7 mouse cellular contexts compared by ENCODE assay signal in genomic region chrX:20658026-20658652, GRCm38 (mm10). TPM values are rescaled to one million over a fixed set of nuclear protein-coding genes. Genes with fewer than 3 reads are reported as not detected.
A peak's percentile ranks its signal among the peaks of the same experiment; 100 is the strongest.
DNase-seq lines count a peak whose midpoint lies in the region; ATAC-seq lines count a peak whose summit lies in the region.

TSS of gene Uba1 (plus strand) at chrX:20658326.

- no peaks in the 10 kb centered on the region for H3K4me1 ChIP-seq in intestine, embryonic 16.5 days (ENCODE audit: control insufficient read depth, insufficient read depth, low read length)
- peaks cover 3% of the 10 kb centered on the region; the same call in 1 of the 2 replicates for H3K4me1 ChIP-seq in midbrain, embryonic 11.5 days (ENCODE audit: control insufficient read depth, insufficient read depth, low read length)

- peak within 1 kb of the TSS; percentile 69 for H3K9ac ChIP-seq in intestine, embryonic 16.5 days (ENCODE audit: low read depth, low read length)
- peak within 1 kb of the TSS; percentile 51; the same call in 1 of the 2 replicates for H3K9ac ChIP-seq in midbrain, embryonic 11.5 days (ENCODE audit: low read length)

- peak within 1 kb of the TSS; percentile 65; the same call in 1 of the 2 replicates for H3K27ac ChIP-seq in intestine, embryonic 16.5 days (ENCODE audit: low read length)
- no peak within 1 kb of the TSS for H3K27ac ChIP-seq in midbrain, embryonic 11.5 days (ENCODE audit: low read depth, low read length)

- WGBS in intestine, embryonic 16.5 days = 14% methylated on average over 27 of the region's 27 CpGs
- 13% methylated on average over 27 of the region's 27 CpGs for WGBS in midbrain, embryonic 11.5 days

- ATAC-seq in intestine, embryonic 16.5 days = peak; percentile 86
- ATAC-seq in midbrain, embryonic 11.5 days (ENCODE audit: low FRiP score) = peak; percentile 79

- no peaks in the 10 kb centered on the region for H3K9me3 ChIP-seq in intestine, embryonic 16.5 days (ENCODE audit: control insufficient read depth, low read length)
- no peaks in the 10 kb centered on the region for H3K9me3 ChIP-seq in midbrain, embryonic 11.5 days (ENCODE audit: control insufficient read depth, low read length)

- no peaks in the 10 kb centered on the region for H3K36me3 ChIP-seq in intestine, embryonic 16.5 days (ENCODE audit: control insufficient read depth, insufficient read depth, low read length)
- no peaks in the 10 kb centered on the region for H3K36me3 ChIP-seq in midbrain, embryonic 11.5 days (ENCODE audit: control insufficient read depth, insufficient read depth, low read length)

- intact Hi-C loops in left cerebral cortex, postnatal 36 days (cut with DNase I) = no loop called here

- no peaks in the 10 kb centered on the region for H3K27me3 ChIP-seq in intestine, embryonic 16.5 days (replicated peaks; ENCODE audit: control insufficient read depth, insufficient read depth, low read length)
- no peaks in the 10 kb centered on the region for H3K27me3 ChIP-seq in midbrain, embryonic 11.5 days (ENCODE audit: control insufficient read depth, insufficient read depth, low read length)

- H3K4me3 ChIP-seq in intestine, embryonic 16.5 days (ENCODE audit: low read length) = peak within 1 kb of the TSS; percentile 61
- peak within 1 kb of the TSS; percentile 30 for H3K4me3 ChIP-seq in midbrain, embryonic 11.5 days (ENCODE audit: low read depth, low read length)

- H3K4me2 ChIP-seq in intestine, embryonic 16.5 days (ENCODE audit: low read depth, low read length) = peak within 1 kb of the TSS; percentile 70
- peak within 1 kb of the TSS; percentile 65 for H3K4me2 ChIP-seq in midbrain, embryonic 11.5 days

- DNase-seq in adrenal gland, adult 8-10 months = peak; percentile 66
- peak; percentile 59 for DNase-seq in embryo, embryonic 11.5 days (ENCODE audit: low read depth, low spot score)
- peak; percentile 29 to 70 for DNase-seq in gastrocnemius, postnatal 4 days (ENCODE audit: low spot score in 2 of 2)
- peak; percentile 74 to 81 for DNase-seq in left cerebral cortex, postnatal 36 days (ENCODE audit: low spot score in 2 of 2)
- DNase-seq in midbrain, embryonic 11.5 days (ENCODE audit: low spot score, missing footprints) = peak; percentile 96
- DNase-seq in skeletal muscle tissue, adult 2 months (ENCODE audit: low read depth, low spot score) = peak; percentile 36

RNA-seq across cellular contexts. Expression of gene Uba1, which starts in this region (rescaled TPM):
- 100 to 1,000 TPM; 423 to 601 (median 476) TPM for total RNA-seq in adrenal gland, adult 8-10 months (2022)
- total RNA-seq in gastrocnemius, postnatal 4 days (2021) = 100 to 1,000 TPM; 200 to 208 TPM
- 185 and 187 TPM in 2 replicates for polyA plus RNA-seq in intestine, embryonic 16.5 days (2015; fragmentation: Nextera tagmentation; extraction: Ambion mirVana)
- total RNA-seq in left cerebral cortex, postnatal 36 days (2021) = 100 to 1,000 TPM; 334 to 347 TPM
- 278 and 279 TPM in 2 replicates for polyA plus RNA-seq in midbrain, embryonic 11.5 days (2014; fragmentation: Nextera tagmentation; extraction: Ambion mirVana)

Comparison
In these comparisons a context has a peak if more than half of its experiments do, and no peak if none do; other contexts are left out.
1. DNase-seq: peak in every context shown above with its lines; median percentile 96 in midbrain, embryonic 11.5 days; 78 in left cerebral cortex, postnatal 36 days; 66 in adrenal gland, adult 8-10 months; 59 in embryo, embryonic 11.5 days; 50 in gastrocnemius, postnatal 4 days; 36 in skeletal muscle tissue, adult 2 months.